Mouse (Mus musculus): ENCODE measurements around the gene Strap.

- no peak for TF ChIP-seq GATA1 (IDR thresholded peaks at IDR 0.05; ENCODE audit: borderline replicate concordance, low read length)
- no peak for TF ChIP-seq FLI1 (IDR thresholded peaks at IDR 0.05; ENCODE audit: low read length)
Measured at GRCm38 (mm10) chr6:137756310-137756709, 21.4 kb downstream of the Strap start.

Measured in megakaryocyte, embryonic 14.5 days (primary cell).